Mouse (Mus musculus) kidney, adult 8-10 months (tissue): ENCODE results near the gene Tcp11l1.

ENCODE experiments used
- DNase-seq, 2 experiments: peaks; one replicate each; pipeline ENCODE4 v3.0.0; 2022

Tcp11l1 gene

GRCm38 (mm10) chr2:104711585-104712485 lies at the start of gene Tcp11l1:
Tcp11l1 (minus strand) TSS chr2:104712169.
- peak in 1 of 2 experiments; percentile 64 for DNase-seq

DNA sequence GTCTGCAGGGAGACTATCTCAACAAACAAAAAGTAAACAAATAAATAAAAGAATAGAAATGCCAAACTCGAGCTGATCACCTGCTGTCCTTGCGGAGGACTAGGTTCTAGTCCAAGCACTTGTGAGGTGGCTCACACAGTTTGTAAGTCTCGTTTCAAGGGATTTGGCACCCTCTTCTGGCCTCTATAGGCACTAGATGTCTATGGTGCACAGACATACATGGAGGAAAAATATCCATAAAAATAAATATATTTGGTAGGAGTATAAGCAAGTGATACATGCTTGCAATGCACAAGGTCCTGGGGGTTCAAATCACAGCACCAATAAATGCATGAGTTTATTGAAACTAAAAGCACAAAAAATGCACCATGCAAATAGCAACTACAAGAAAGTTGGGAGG lies 38.6 kb upstream of the Tcp11l1 start:
- DNase-seq: peak in 1 of 2 experiments; percentile 39

DNA sequence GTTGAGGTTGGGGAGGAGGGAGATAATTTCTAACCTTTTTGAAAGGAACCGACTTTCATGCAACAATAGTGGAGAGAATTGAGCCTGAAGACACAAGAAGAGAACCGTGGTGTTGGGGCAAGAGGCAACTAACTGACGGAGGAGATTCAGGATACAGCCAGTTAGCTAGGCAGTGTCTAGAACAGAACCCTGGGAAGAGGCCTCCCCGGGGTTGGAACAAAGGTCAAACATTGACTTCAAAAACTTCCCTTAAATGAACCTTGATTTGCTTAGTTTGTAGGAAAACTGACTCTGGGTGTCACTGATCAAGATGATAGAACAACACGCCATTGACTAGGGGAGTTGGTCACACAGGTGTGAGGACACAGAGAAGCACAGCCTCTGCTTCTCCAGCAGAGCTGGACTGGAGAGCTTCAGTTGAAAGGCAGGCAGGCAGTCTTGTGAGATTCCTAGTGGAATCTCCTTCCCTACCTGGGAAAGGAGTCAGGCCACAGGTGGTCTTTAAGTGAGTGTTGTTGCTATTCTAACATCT lies 36.7 kb upstream of the Tcp11l1 start:
- DNase-seq: peak in 1 of 2 experiments; percentile 30

- no peak for DNase-seq
These were observed 34.3 kb upstream of the Tcp11l1 start for GRCm38 (mm10) chr2:104746251-104746650.

- peak in 1 of 2 experiments; percentile 38 for DNase-seq
These were observed 32.0 kb upstream of the Tcp11l1 start for GRCm38 (mm10) chr2:104743971-104744370.

DNA sequence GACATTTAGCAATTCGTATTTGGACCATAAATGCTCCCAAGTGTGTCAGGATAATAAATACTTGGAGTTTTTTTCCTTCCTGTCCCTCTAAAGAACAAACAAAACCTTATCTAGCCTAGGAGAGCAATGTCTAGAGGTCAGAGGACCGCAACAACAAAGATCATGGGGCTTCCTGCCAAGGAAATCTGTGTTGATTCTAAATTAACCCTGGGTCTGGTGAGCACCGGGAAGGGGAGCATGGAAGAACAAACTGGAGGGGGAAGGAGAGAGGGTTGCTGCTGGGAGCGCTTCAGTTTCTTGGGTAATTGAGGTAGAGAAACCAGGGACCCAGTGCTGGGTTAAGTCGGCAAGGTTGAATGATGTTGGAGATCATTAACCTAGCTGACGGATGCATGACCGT lies 31.2 kb upstream of the Tcp11l1 start:
- peak; percentile 62 to 73 for DNase-seq

- peak; percentile 92 to 94 for DNase-seq
These were observed 30.7 kb upstream of the Tcp11l1 start, which contains the start of gene Depdc7 for GRCm38 (mm10) chr2:104742741-104743064. Depdc7 (minus strand) TSS chr2:104742878.

DNA sequence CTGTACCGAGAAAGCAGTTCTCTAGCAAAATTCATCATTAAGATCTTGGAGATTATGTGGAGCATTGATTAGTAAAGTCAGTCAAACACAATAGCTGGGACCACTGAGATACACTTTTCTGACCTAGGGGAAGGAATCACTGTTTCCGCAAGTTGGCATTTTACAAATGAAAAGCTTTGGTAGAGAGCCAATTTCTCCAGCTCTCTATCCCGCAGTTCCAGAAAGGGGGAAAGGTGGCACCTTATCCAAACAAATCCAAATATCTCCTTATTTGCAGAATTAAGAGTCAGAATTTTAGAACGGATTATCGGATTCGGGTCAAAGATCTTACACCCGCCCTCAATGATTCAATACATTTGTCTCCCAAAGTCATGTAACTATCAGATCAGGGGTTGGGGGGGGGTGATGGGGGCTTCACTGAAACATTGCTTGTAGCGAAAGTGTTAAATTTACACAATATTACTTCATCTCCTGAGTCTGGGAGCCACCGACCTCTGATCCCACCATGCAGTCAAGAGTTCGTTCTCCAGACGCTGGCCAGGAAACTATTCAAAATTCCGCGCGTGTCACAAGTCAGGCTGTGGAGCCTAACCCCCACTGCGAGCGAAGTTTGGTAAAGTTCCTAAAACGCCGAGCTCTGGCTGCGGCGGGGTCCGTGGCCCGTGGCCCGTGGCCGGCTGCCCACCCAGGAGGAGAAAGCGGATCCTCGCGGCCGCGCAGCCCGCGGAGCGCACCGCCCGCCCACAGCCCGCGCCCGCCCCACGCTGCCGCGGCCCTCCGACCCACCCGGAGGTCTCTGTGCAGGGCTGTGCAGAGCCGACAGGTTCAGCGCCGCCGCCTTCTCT lies 30.1 kb upstream of the Tcp11l1 start:
- DNase-seq: peak in 1 of 2 experiments; percentile 24

DNA sequence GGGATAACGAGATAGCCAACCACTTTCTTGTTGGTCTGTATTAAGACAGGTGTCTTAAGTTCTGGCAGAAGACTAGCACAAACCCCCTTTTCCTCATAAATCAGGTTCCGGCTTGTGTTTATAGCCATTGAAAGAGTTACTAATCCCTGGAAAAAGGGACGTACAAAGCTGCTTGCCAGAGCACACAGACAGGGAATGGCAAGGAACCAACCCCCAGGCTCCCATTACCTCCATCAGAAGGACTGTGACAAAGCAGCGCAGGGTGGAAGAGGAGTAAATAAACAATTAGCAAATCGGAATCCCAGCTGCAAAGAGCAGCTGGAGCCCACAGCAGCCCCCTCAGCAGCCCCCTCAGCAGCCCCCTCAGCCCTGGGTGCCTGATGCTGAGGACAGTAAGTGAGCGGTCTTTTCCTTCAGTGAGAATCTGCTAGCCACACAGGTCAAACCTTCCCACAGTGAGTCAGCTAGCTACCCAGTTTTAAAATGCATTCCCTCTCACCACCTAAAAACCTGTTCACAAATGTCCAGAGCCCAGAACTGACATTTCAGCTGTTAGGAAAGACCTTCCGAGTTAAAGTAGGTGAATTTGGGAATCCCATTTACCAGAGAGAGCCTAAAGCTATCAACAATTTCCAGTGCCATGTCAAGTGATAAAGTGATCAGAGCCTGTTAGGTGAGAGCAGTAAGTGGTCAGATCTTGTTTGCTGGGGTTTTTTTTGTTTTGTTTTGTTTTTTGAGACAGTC lies 29.2 kb upstream of the Tcp11l1 start:
- no peak for DNase-seq

DNA sequence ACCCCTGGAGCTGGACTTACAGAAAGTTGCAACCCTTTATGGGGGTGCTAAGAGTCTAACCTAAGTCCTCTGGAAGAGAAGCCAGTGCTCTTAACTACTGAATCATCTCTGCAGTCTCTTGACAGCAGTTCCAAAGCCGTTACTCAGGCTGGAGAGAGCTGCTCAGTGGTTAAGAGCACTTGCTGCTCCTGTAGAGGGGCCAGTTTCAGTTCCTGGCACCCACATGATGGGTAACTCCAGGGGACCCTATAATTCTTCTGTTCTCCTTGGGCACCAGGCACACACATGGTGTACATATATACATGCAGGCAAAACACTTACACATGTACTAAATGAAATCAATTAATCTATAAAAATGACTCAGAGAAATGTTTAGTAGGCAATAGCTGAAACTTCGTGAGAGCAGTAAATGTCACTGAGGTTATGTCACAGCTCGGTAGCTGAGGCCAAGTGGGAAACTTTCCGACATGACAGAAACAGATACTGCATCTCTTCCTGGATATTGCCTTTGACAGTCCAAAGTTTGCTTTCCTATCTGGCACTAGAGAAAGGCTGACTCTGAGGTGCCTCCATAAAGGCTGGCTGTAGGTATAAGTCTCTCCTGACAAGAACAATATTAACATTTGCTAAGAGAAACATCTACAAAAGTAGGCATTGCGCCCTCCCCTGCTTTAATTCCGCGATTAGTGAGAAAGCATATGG lies 28.4 kb upstream of the Tcp11l1 start:
- no peak for DNase-seq

DNA sequence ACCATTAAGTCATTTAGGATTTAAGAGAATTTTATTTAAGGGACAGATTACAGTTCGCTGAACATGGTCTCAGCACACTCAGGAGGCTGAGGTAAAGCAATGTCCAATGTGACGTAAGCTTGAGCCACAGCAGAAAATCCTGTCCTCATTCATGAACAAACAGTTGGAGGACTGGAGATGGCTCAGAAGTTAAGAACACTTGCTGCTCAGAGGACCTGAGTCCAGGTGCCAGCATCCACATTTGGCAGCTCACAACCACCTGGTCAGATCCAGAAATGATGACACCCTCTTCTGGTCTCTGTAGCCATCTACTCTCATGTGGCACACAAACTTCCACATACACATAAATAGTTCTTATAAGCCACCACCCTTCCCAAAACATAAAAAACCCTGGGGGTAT lies 27.7 kb upstream of the Tcp11l1 start:
- DNase-seq: no peak

DNA sequence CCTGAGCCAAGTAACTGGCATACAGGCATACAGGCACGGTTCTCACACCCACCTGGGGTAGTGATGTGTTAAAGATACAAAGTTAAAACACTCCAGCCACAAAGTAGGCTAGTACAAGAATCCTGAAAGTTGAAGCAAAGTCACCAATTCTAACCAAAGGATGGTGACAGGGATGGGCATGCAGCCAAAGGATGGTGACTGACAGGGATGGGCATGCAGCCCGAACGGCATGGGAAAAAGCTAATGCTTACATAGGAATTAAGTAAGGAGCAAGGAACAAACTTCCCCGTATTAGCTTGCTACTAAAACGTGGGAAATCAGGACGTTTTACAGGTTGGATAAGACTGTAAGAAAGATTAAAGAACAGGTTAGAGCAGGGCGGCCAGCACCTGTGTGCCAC lies 24.3 kb upstream of the Tcp11l1 start:
- DNase-seq: no peak

DNA sequence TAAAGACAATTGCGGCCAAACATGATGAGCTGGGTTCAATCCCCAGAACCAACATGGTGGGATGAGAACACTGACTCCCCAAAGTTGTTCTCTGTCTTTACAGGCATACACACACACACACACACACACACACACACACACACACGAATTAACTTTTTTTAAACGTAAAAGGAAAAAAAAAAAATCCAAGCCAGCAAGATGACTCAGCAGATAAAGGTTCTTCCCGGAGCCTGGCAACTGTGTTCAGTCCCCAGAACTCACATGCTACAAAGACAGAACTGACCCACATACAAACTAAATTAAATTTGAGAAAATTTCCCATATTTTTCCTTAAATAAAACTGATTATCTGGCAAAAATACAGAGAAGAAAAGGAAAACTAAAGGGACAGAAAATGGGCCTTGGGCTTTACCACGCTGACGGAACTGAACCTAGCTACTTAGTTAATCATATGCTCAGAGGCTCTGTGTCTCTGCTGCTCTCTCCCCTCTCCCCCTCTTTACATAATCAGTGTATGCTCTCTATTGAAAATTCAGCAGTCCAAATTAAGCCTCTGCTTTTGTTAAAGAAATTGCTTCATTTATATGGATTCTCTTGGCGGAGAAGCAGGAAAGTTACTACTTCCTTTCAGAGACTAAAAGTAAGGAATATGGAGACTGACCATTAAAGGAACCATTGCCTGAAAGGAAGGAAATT lies 20.7 kb upstream of the Tcp11l1 start:
- no peak for DNase-seq

DNA sequence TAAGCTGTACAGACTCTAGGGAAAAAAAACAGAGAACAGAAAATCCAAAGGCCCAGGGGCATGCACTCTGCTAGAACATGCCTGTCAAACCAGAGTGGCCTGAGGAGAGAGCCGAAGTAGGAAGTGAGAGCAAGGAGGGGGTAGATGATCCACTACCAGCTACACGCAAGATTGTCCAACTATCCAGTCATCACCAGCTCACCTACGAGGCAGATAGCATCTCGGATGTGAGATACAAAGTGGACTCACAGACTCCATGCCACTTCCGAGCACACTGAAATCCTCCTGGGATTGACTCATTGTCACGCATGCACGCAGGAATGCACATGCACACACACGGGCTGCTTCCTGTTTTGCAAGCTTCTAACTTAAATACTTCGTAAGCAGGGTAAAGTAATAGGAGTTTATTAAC lies 20.1 kb upstream of the Tcp11l1 start:
- DNase-seq: no peak

DNA sequence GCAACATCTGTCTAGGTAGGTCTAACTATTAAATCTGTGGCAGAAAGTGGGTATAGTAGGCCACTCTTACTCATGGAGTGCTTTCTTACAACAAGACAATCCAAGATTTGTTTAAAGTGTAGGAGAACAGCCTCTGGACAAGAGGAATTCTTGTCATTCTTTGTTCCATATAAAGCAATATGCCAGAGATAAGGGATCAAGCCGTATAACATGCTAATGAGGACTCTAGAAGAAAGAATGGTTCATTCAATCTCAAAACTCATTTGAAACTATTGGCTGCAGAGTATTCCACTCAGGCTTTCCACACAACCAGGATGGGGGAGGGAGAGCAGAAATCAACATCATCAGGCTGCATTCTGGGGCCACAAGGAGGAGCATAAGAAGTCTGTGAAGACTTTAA lies 15.4 kb upstream of the Tcp11l1 start:
- no peak for DNase-seq

- no peak for DNase-seq
These were observed 10.1 kb upstream of the Tcp11l1 start for GRCm38 (mm10) chr2:104722021-104722420.

- DNase-seq: no peak
These were observed 5.9 kb upstream of the Tcp11l1 start for GRCm38 (mm10) chr2:104717827-104718226.

DNA sequence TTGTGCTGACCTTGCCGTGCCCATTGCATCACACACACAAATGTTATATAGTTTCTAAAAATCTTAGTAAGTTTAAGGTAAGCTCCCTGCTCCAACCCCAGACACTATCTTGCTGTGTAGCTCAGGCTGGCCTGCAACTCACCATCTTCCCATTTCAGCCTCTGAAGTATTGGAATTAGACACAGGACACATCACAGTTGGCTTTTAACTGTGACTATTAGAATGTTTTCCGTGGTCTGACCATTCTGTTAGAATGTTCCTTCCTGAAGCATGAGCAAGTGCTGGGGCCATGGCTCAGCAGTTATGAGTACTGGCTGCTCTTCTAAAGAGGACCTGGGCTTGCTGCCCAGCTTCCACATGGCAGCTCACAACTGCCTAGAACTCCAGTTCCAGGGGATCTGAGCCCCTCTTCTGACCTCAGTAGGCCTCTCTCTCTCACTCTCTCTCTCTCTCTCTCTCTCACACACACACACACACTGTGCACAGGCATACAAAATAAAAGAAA lies 5.3 kb upstream of the Tcp11l1 start:
- DNase-seq: no peak

DNA sequence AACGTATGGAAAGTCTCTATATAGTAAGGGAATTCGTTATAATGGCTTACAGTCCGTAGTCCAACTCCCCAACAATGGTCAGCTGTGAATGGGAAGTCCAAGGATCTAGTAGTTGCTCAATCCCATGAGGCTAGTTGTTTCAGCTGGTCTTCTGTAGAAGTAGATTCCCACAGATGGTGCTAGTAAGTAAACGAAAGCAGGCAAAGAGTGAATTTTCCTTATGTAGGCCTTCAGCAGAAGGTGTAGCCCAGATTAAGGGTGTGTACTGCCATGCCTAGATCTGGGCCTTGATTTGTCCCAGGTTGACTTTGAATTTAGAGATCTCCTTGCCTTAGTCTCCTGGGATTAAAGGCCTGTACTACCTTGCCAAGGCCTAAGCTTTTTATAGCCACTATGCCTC lies 4.3 kb upstream of the Tcp11l1 start, which contains the start of gene Pin1rt1:
Pin1rt1 (minus strand) TSS at position 101 of the 400 bp plus-strand sequence.
- DNase-seq: no peak

DNA sequence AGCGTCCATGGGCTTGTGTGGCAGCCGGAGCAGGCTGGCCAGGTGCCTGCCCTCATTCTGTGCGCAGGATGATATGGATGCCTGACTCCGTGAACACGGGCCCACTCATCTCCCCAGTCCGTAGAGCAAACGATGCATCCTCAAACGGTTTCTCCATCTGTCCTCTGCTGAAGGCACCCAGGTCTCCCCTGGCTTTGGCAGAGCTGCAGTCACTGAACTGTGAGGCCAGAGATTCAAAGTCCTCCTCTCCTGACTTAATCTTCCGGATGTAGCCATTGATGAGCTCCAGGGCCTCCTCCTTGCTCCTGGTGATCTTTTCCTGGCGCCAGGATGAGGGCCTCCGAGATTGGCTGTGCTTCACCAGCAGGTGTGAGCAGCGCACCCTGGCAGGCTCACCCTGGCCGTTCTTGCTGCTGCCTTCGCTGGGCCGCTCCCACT lies 2.3 kb upstream of the Tcp11l1 start:
- peak; percentile 49 to 53 for DNase-seq

DNA sequence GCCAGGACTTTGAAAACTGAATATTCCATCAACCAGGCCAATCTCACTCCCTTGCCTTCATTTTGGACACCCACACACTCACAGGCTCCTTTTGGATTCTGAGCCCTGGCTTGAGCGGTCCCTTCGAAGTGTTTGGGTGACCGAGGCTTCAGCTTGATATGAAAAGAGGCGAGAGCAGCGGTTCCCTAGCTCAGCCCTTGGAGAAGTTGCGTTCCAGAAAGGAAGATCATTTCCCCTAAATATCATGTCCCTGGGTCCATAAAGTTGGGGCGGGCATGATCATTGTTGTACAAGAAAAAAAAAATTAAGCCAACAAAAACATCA lies 479 bp upstream of the Tcp11l1 start:
- no peak for DNase-seq
